Mouse (Mus musculus) layer of hippocampus, adult 9-11 months (tissue): Measurements from ENCODE around the gene Csk.

Source experiments
- DNase-seq: peaks from one replicate; pipeline ENCODE4 v3.0.0; 2022

Csk gene

GRCm38 (mm10) chr9:57637741-57638322 lies 15.6 kb downstream of the Csk start:
- DNase-seq = peak; percentile 76

- DNase-seq = no peak
Observed at GRCm38 (mm10) chr9:57637272-57637671, 16.2 kb downstream of the Csk start.

GRCm38 (mm10) chr9:57633481-57634024 lies 19.9 kb downstream of the Csk start:
- peak; percentile 63 for DNase-seq

- DNase-seq = peak; percentile 52
Observed at GRCm38 (mm10) chr9:57629118-57629874, 24.1 kb downstream of the Csk start.

GRCm38 (mm10) chr9:57628717-57629116 lies 24.7 kb downstream of the Csk start:
- no peak for DNase-seq

- DNase-seq = no peak
Observed at GRCm38 (mm10) chr9:57627892-57628291, 25.5 kb downstream of the Csk start.

- DNase-seq = no peak
Observed at GRCm38 (mm10) chr9:57627191-57627590, 26.2 kb downstream of the Csk start.

GRCm38 (mm10) chr9:57625674-57626500 lies 27.5 kb downstream of the Csk start:
- no peak for DNase-seq

- DNase-seq = no peak
Observed at GRCm38 (mm10) chr9:57624295-57624694, 29.1 kb downstream of the Csk start.

GRCm38 (mm10) chr9:57620674-57621073 lies 32.8 kb downstream of the Csk start, which contains the start of gene Lman1l:
Gene Lman1l, minus strand, starts transcription at chr9:57620774.
- no peak for DNase-seq

- no peak for DNase-seq
Observed at GRCm38 (mm10) chr9:57618854-57619253, 34.6 kb downstream of the Csk start.

- no peak for DNase-seq
Observed at GRCm38 (mm10) chr9:57617556-57618169, 35.8 kb downstream of the Csk start.

- no peak for DNase-seq
Observed at GRCm38 (mm10) chr9:57614786-57615185, 38.6 kb downstream of the Csk start.

GRCm38 (mm10) chr9:57613975-57614374 lies 39.5 kb downstream of the Csk start:
- no peak for DNase-seq

- DNase-seq = no peak
Observed at GRCm38 (mm10) chr9:57612587-57612986, 40.8 kb downstream of the Csk start.

GRCm38 (mm10) chr9:57610359-57610826 lies 43.0 kb downstream of the Csk start:
- DNase-seq = no peak

- no peak for DNase-seq
Observed at GRCm38 (mm10) chr9:57609803-57610202, 43.6 kb downstream of the Csk start.

- DNase-seq = no peak
Observed at GRCm38 (mm10) chr9:57606139-57606851, 47.1 kb downstream of the Csk start, which contains the start of gene Cplx3. Gene Cplx3, minus strand, starts transcription at chr9:57606281.

GRCm38 (mm10) chr9:57605503-57605902 lies 47.9 kb downstream of the Csk start:
- DNase-seq = no peak

GRCm38 (mm10) chr9:57604875-57605274 lies 48.6 kb downstream of the Csk start:
- no peak for DNase-seq

- DNase-seq = no peak
Observed at GRCm38 (mm10) chr9:57602098-57602497, 51.3 kb downstream of the Csk start.

GRCm38 (mm10) chr9:57601353-57601706 lies 52.1 kb downstream of the Csk start:
- peak; percentile 84 for DNase-seq
